Mouse (Mus musculus): ENCODE measurements around the gene Usp32. TPM values are rescaled to one million over a fixed set of nuclear protein-coding genes. Genes with fewer than 3 reads are reported as not detected.

Usp32 gene
- polyA plus RNA-seq, 1 experiment from 2014 or later = 4.6 TPM

GRCm38 (mm10) chr11:84978113-84978512 lies 161.8 kb downstream of the Usp32 start:
- 0 out of 2 replicates have a peak, but pooled peaks cover 2% of the 10 kb centered on the region for H3K4me1 ChIP-seq (ENCODE audit: control insufficient read depth, insufficient read depth, low read length)
- 47% methylated on average over 2 of the region's 2 CpGs for WGBS
- no peaks in the 10 kb centered on the region for H3K27me3 ChIP-seq (ENCODE audit: control insufficient read depth, insufficient read depth, low read length)
- H3K27ac ChIP-seq (ENCODE audit: low read length) = no peak overlapping the region
- H3K9me3 ChIP-seq (replicated peaks; ENCODE audit: control insufficient read depth, low read length) = no peaks in the 10 kb centered on the region
- no peak for ATAC-seq (replicated peaks; ENCODE audit: extremely low read depth, insufficient read depth, low FRiP score)
- H3K36me3 ChIP-seq (ENCODE audit: control insufficient read depth, insufficient read depth) = no peaks in the 10 kb centered on the region
- H3K9ac ChIP-seq (ENCODE audit: low read length) = no peak overlapping the region
- H3K4me2 ChIP-seq (ENCODE audit: low read depth, low read length) = no peak overlapping the region
- H3K4me3 ChIP-seq (ENCODE audit: low read length) = no peak overlapping the region

- Histone ChIP-seq H3K9me3 (replicated peaks; ENCODE audit: control insufficient read depth, low read length) (no peaks in the 10 kb centered on the region), H3K27me3 (ENCODE audit: control insufficient read depth, insufficient read depth, low read length) (no peaks in the 10 kb centered on the region), H3K4me3 (ENCODE audit: low read length) (no peak overlapping the region), H3K9ac (ENCODE audit: low read length) (no peak overlapping the region), H3K36me3 (ENCODE audit: control insufficient read depth, insufficient read depth) (no peaks in the 10 kb centered on the region), H3K4me1 (ENCODE audit: control insufficient read depth, insufficient read depth, low read length) (0 out of 2 replicates have a peak, but pooled peaks cover 2% of the 10 kb centered on the region), H3K4me2 (ENCODE audit: low read depth, low read length) (no peak overlapping the region), H3K27ac (ENCODE audit: low read length) (no peak overlapping the region)
- no peak for ATAC-seq (replicated peaks; ENCODE audit: extremely low read depth, insufficient read depth, low FRiP score)
- WGBS = 68% methylated on average over 3 of the region's 3 CpGs
Measured at GRCm38 (mm10) chr11:84977385-84977952, 162.5 kb downstream of the Usp32 start.

GRCm38 (mm10) chr11:84976706-84977105 lies 163.3 kb downstream of the Usp32 start:
- Histone ChIP-seq H3K4me2 (ENCODE audit: low read depth, low read length) (no peak overlapping the region), H3K27ac (ENCODE audit: low read length) (no peak overlapping the region), H3K36me3 (ENCODE audit: control insufficient read depth, insufficient read depth) (no peaks in the 10 kb centered on the region), H3K4me1 (ENCODE audit: control insufficient read depth, insufficient read depth, low read length) (peaks cover 7% of the 10 kb centered on the region; the same call in 1 of the 2 replicates), H3K27me3 (ENCODE audit: control insufficient read depth, insufficient read depth, low read length) (no peaks in the 10 kb centered on the region), H3K4me3 (ENCODE audit: low read length) (no peak overlapping the region), H3K9me3 (replicated peaks; ENCODE audit: control insufficient read depth, low read length) (no peaks in the 10 kb centered on the region), H3K9ac (ENCODE audit: low read length) (no peak overlapping the region)
- 76% methylated on average over 3 of the region's 3 CpGs for WGBS
- ATAC-seq (replicated peaks; ENCODE audit: extremely low read depth, insufficient read depth, low FRiP score) = no peak

- H3K9me3 ChIP-seq (replicated peaks; ENCODE audit: control insufficient read depth, low read length) = no peaks in the 10 kb centered on the region
- no peak overlapping the region for H3K4me3 ChIP-seq (ENCODE audit: low read length)
- whole genome bisulfite sequencing = 52% methylated on average over 7 of the region's 7 CpGs
- H3K4me2 ChIP-seq (ENCODE audit: low read depth, low read length) = no peak overlapping the region
- H3K36me3 ChIP-seq (ENCODE audit: control insufficient read depth, insufficient read depth) = no peaks in the 10 kb centered on the region
- H3K4me1 ChIP-seq (ENCODE audit: control insufficient read depth, insufficient read depth, low read length) = peaks cover 7% of the 10 kb centered on the region; the same call in 1 of the 2 replicates
- no peaks in the 10 kb centered on the region for H3K27me3 ChIP-seq (ENCODE audit: control insufficient read depth, insufficient read depth, low read length)
- no peak for ATAC-seq (replicated peaks; ENCODE audit: extremely low read depth, insufficient read depth, low FRiP score)
- H3K9ac ChIP-seq (ENCODE audit: low read length) = no peak overlapping the region
- H3K27ac ChIP-seq (ENCODE audit: low read length) = no peak overlapping the region
Measured at GRCm38 (mm10) chr11:84974582-84974981, 165.4 kb downstream of the Usp32 start.

- Histone ChIP-seq H3K9me3 (replicated peaks; ENCODE audit: control insufficient read depth, low read length) (no peaks in the 10 kb centered on the region), H3K36me3 (ENCODE audit: control insufficient read depth, insufficient read depth) (no peaks in the 10 kb centered on the region), H3K27ac (ENCODE audit: low read length) (no peak overlapping the region), H3K4me1 (ENCODE audit: control insufficient read depth, insufficient read depth, low read length) (peaks cover 6% of the 10 kb centered on the region), H3K9ac (ENCODE audit: low read length) (no peak overlapping the region), H3K4me2 (ENCODE audit: low read depth, low read length) (no peak overlapping the region), H3K4me3 (ENCODE audit: low read length) (no peak overlapping the region), H3K27me3 (ENCODE audit: control insufficient read depth, insufficient read depth, low read length) (no peaks in the 10 kb centered on the region)
- no peak for ATAC-seq (replicated peaks; ENCODE audit: extremely low read depth, insufficient read depth, low FRiP score)
- 51% methylated on average over 5 of the region's 5 CpGs for WGBS
Measured at GRCm38 (mm10) chr11:84973661-84974060, 166.3 kb downstream of the Usp32 start.

- no peak overlapping the region for H3K27ac ChIP-seq (ENCODE audit: low read length)
- no peak overlapping the region for H3K9ac ChIP-seq (ENCODE audit: low read length)
- no peaks in the 10 kb centered on the region for H3K36me3 ChIP-seq (ENCODE audit: control insufficient read depth, insufficient read depth)
- ATAC-seq (replicated peaks; ENCODE audit: extremely low read depth, insufficient read depth, low FRiP score) = no peak
- WGBS = 35% methylated on average over 3 of the region's 3 CpGs
- peaks cover 7% of the 10 kb centered on the region for H3K4me1 ChIP-seq (ENCODE audit: control insufficient read depth, insufficient read depth, low read length)
- H3K4me2 ChIP-seq (ENCODE audit: low read depth, low read length) = no peak overlapping the region
- H3K4me3 ChIP-seq (ENCODE audit: low read length) = no peak overlapping the region
- no peaks in the 10 kb centered on the region for H3K27me3 ChIP-seq (ENCODE audit: control insufficient read depth, insufficient read depth, low read length)
- no peaks in the 10 kb centered on the region for H3K9me3 ChIP-seq (replicated peaks; ENCODE audit: control insufficient read depth, low read length)
Measured at GRCm38 (mm10) chr11:84972067-84972466, 167.9 kb downstream of the Usp32 start.

GRCm38 (mm10) chr11:84968775-84969174 lies 171.2 kb downstream of the Usp32 start:
- no peaks in the 10 kb centered on the region for H3K27me3 ChIP-seq (ENCODE audit: control insufficient read depth, insufficient read depth, low read length)
- no peaks in the 10 kb centered on the region for H3K9me3 ChIP-seq (replicated peaks; ENCODE audit: control insufficient read depth, low read length)
- no peak overlapping the region for H3K27ac ChIP-seq (ENCODE audit: low read length)
- no peak for ATAC-seq (replicated peaks; ENCODE audit: extremely low read depth, insufficient read depth, low FRiP score)
- WGBS = 39% methylated on average over 6 of the region's 6 CpGs
- no peak overlapping the region for H3K9ac ChIP-seq (ENCODE audit: low read length)
- no peak overlapping the region for H3K4me2 ChIP-seq (ENCODE audit: low read depth, low read length)
- H3K4me1 ChIP-seq (ENCODE audit: control insufficient read depth, insufficient read depth, low read length) = peaks cover 7% of the 10 kb centered on the region
- H3K36me3 ChIP-seq (ENCODE audit: control insufficient read depth, insufficient read depth) = no peaks in the 10 kb centered on the region
- no peak overlapping the region for H3K4me3 ChIP-seq (ENCODE audit: low read length)

GRCm38 (mm10) chr11:84968309-84968708 lies 171.7 kb downstream of the Usp32 start:
- Histone ChIP-seq H3K4me1 (ENCODE audit: control insufficient read depth, insufficient read depth, low read length) (peaks cover 7% of the 10 kb centered on the region), H3K4me2 (ENCODE audit: low read depth, low read length) (no peak overlapping the region), H3K9ac (ENCODE audit: low read length) (no peak overlapping the region), H3K27me3 (ENCODE audit: control insufficient read depth, insufficient read depth, low read length) (no peaks in the 10 kb centered on the region), H3K36me3 (ENCODE audit: control insufficient read depth, insufficient read depth) (no peaks in the 10 kb centered on the region), H3K9me3 (replicated peaks; ENCODE audit: control insufficient read depth, low read length) (no peaks in the 10 kb centered on the region), H3K4me3 (ENCODE audit: low read length) (no peak overlapping the region), H3K27ac (ENCODE audit: low read length) (no peak overlapping the region)
- 58% methylated on average over 4 of the region's 4 CpGs for WGBS
- ATAC-seq (replicated peaks; ENCODE audit: extremely low read depth, insufficient read depth, low FRiP score) = no peak

- no peaks in the 10 kb centered on the region for H3K36me3 ChIP-seq (ENCODE audit: control insufficient read depth, insufficient read depth)
- no peak overlapping the region for H3K27ac ChIP-seq (ENCODE audit: low read length)
- ATAC-seq (replicated peaks; ENCODE audit: extremely low read depth, insufficient read depth, low FRiP score) = no peak
Measured at GRCm38 (mm10) chr11:84967113-84967512, 172.8 kb downstream of the Usp32 start.

More at GRCm38 (mm10) chr11:84967113-84967512, 172.8 kb downstream of the Usp32 start:
- no peaks in the 10 kb centered on the region for H3K9me3 ChIP-seq (replicated peaks; ENCODE audit: control insufficient read depth, low read length)
- 45% methylated on average over 5 of the region's 5 CpGs for WGBS
- no peak overlapping the region for H3K4me2 ChIP-seq (ENCODE audit: low read depth, low read length)
- no peak overlapping the region for H3K4me3 ChIP-seq (ENCODE audit: low read length)
- no peaks in the 10 kb centered on the region for H3K27me3 ChIP-seq (ENCODE audit: control insufficient read depth, insufficient read depth, low read length)
- H3K4me1 ChIP-seq (ENCODE audit: control insufficient read depth, insufficient read depth, low read length) = peaks cover 6% of the 10 kb centered on the region
- H3K9ac ChIP-seq (ENCODE audit: low read length) = no peak overlapping the region
